Mouse (Mus musculus) gastrocnemius, adult 2 months (tissue): Measurements from ENCODE around the gene Spink8. TPM values are rescaled to one million over a fixed set of nuclear protein-coding genes. Genes with fewer than 3 reads are reported as not detected.

Source experiments
- DNase-seq: peaks from one replicate; pipeline ENCODE4 v3.0.0; 2022
- H3K27ac ChIP-seq: fragments of 200-600 bp; 2 replicates; pipeline ENCODE4 v1.8.1; 2022; ENCODE audit warnings: mild to moderate bottlenecking
- H3K4me3 ChIP-seq: fragments of 200-600 bp; 2 replicates; pipeline ENCODE4 v1.8.1; 2022; ENCODE audit warnings: mild to moderate bottlenecking, moderate library complexity
- CTCF ChIP-seq: fragments of 200-600 bp; IDR thresholded peaks from 2 replicates; pipeline ENCODE4 v1.8.1; 2022; ENCODE audit warnings: antibody characterized with exemption, mild to moderate bottlenecking, moderate library complexity
- intact Hi-C: fragments of 180-260 bp; cut with DNase I; formaldehyde crosslinking; loops from one replicate; pipeline ENCODE4 v1.15.1; 2025
- total RNA-seq, 2 experiments: library from RNA; stranded (reverse); gene quantifications; 2 replicates each; pipeline ENCODE4 v1.2.3; 2021

Spink8 gene
- total RNA-seq, 2 experiments from 2014 or later = not detected

DNA sequence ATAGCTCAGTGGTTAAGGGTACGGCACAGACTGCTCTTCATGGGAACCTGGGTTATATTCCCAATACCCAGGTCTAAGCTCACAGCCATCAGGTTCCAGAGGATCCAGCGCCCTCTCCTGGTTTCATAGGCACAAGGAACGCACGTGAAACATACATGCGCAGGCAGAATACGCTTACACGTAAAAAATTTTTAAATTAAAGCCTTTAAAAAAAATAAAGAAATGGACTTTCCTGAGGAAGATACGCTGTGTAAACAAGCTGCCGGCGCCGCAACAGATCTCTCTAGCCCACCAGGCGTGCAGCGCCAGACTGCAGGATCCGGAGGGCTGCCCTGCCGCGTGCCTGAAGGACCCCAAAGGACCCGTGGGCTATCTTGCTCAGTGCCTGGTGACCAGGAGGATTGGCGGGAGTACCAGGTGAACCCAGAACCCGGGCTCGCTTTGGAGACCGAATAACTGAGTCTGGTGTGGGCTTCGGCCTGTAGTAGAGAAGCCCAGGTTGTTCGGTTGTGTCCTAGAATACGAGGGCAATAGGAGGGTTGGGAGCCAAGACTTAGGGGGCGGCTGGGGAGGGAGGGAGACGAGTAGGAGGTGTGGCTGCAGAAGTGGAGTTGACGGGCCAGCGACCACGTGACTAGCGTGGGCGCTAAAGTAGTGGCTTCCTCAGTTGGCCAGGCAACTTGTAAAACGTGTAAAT, 20.5 kb downstream of the Spink8 start, which contains the start of gene Nme6:
Gene Nme6, plus strand, starts transcription at position 359 of the 697 bp plus-strand sequence.
- peak; percentile 89 for DNase-seq
- peak; percentile 79 for TF ChIP-seq CTCF
- intact Hi-C loops = no loop called here

DNA sequence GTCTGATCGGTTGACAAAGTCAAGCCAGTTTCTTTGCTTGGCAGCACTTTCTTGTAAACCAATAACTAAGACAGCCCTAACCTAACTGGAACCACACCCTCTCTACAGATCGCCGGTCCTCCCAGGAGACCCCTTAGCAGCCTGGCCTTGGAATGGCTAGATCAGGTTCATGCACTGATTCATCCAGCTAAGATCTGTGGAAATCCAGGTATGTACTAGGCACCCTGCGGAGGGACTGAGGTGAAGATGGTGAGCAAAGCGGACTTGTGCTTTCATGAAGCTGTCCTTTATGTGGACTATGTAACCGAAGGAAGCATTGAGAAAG, 21.0 kb downstream of the Spink8 start:
- no peak for TF ChIP-seq CTCF
- intact Hi-C loops = no loop called here
- DNase-seq = no peak
- Histone ChIP-seq H3K27ac (peak overlapping the region; percentile 85), H3K4me3 (peak overlapping the region; percentile 82)

More for the DNA sequence above, 20.5 kb downstream of the Spink8 start, which contains the start of gene Nme6:
- H3K27ac ChIP-seq = peak within 1 kb of the TSS; percentile 85
- peak within 1 kb of the TSS; percentile 82 for H3K4me3 ChIP-seq

DNA sequence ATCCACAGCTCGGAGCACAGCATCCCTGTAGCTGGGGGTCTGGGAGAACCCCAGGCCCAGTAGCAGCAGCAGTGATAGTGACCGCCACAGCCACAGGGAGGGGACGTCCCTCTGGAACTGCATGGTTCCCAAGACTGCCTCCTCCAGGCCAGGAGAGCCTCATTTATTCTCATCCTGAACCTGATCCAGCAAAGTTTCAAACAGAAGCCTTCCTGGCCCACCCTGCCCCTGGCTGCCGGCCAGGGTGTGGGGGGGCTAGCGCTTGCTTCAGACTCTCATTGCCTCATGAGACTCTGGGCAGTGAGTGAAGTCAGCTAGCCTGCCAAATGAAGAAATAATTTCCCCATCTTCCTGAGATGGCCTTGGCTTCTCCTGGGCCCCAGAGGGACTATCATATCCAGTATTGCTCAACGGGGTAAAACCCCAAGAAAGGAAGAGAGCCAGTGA, 37.3 kb downstream of the Spink8 start, which contains the start of gene Camp:
Gene Camp, minus strand, starts transcription at position 306 of the 447 bp plus-strand sequence.
- DNase-seq = peak; percentile 84
- Histone ChIP-seq H3K27ac (no peak within 1 kb of the TSS), H3K4me3 (no peak within 1 kb of the TSS)
- no peak for TF ChIP-seq CTCF
- intact Hi-C loops = no loop called here

DNA sequence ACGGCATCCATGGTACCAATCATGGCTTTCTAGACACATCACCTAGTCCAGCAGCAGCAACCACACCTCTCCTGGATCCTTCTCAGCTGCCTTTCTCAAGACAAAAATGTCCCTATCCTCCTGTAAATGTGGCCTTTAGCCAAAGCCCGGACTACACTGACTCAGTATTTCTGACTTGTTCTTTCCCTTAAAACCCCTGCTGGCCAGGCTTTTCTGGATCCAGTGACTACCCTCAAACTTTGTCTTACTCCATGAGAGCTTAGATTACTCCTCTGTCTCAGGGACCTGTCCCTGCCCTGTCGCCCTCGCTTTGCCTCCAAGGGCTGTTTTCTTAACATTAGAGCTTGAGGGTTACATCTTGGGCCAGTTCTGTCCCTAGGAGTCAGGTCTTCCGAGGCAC, 38.0 kb downstream of the Spink8 start:
- Histone ChIP-seq H3K4me3 (no peak overlapping the region), H3K27ac (no peak overlapping the region)
- intact Hi-C loops = no loop called here
- DNase-seq = no peak
- TF ChIP-seq CTCF = no peak

GRCm38 (mm10) chr9:109854341-109854740, 42.3 kb downstream of the Spink8 start:
- intact Hi-C loops = no loop called here

GRCm38 (mm10) chr9:109855947-109856346, 43.9 kb downstream of the Spink8 start:
- intact Hi-C loops = no loop called here
- no peak for TF ChIP-seq CTCF
- Histone ChIP-seq H3K27ac (no peak overlapping the region), H3K4me3 (no peak overlapping the region)
- no peak for DNase-seq

More at GRCm38 (mm10) chr9:109854341-109854740, 42.3 kb downstream of the Spink8 start:
- TF ChIP-seq CTCF = no peak
- Histone ChIP-seq H3K4me3 (no peak overlapping the region), H3K27ac (no peak overlapping the region)
- no peak for DNase-seq

- peak; percentile 99 for TF ChIP-seq CTCF
- Histone ChIP-seq H3K4me3 (peak overlapping the region; percentile 21; the same call in 1 of the 2 replicates), H3K27ac (no peak overlapping the region)
- intact Hi-C loops = no loop called here
- peak; percentile 80 for DNase-seq
Observed at GRCm38 (mm10) chr9:109862397-109863044, 50.4 kb downstream of the Spink8 start.

- TF ChIP-seq CTCF = no peak
- intact Hi-C loops = no loop called here
Observed at GRCm38 (mm10) chr9:109863085-109863484, 51.0 kb downstream of the Spink8 start.

DNA sequence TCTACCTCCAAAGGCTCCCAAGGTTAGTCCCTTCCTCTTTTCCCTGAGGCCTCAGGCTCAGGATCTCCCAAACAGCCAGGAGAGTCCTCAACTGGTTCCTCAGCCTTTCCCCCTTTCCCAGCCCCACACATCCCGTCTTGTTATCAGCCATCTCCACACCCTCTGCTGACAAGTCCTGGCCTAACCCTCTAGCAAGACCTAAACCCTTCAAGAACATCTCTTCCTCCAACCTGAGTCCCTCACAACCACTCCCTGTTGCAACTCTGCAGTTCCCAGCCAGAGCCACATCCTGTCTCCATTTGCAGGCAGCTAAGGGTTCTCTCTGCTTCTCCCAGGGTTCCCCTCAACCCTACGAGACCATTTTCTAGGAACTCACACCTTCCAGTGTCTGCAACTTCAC, 54.1 kb downstream of the Spink8 start:
- no peak overlapping the region for H3K4me3 ChIP-seq
- no peak for DNase-seq
- TF ChIP-seq CTCF = no peak
- intact Hi-C loops = no loop called here
- H3K27ac ChIP-seq = no peak overlapping the region

More at GRCm38 (mm10) chr9:109863085-109863484, 51.0 kb downstream of the Spink8 start:
- no peak for DNase-seq
- Histone ChIP-seq H3K27ac (no peak overlapping the region), H3K4me3 (no peak overlapping the region)

DNA sequence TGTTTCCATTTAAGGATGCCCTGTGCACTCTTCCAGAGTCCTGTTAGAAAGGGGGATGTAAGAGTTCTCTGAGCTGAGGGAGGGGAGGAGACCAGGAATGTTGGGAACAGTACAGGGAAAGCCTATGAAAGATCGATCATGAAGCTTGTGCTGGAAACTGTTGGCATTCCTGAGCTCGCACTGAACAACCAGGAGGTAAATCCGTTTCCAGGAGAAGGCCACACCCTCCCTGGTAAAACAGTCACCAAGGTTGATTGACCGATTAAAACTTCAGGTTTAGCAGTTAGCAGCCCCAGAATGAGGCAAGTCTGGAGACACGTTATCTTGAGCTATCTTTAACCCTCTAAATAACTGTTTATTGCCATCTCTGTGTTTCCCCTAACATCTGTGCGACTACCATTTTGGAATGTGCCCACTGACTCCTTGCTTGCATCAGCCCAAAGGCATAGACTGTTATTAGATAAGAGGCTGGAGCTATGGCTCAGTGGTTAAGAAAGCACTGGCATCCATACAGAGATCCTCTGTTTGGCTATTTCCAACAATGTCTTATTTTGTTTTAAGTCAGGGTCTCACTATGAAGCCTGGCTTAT, 59.0 kb downstream of the Spink8 start:
- intact Hi-C loops = no loop called here
- no peak for TF ChIP-seq CTCF

DNA sequence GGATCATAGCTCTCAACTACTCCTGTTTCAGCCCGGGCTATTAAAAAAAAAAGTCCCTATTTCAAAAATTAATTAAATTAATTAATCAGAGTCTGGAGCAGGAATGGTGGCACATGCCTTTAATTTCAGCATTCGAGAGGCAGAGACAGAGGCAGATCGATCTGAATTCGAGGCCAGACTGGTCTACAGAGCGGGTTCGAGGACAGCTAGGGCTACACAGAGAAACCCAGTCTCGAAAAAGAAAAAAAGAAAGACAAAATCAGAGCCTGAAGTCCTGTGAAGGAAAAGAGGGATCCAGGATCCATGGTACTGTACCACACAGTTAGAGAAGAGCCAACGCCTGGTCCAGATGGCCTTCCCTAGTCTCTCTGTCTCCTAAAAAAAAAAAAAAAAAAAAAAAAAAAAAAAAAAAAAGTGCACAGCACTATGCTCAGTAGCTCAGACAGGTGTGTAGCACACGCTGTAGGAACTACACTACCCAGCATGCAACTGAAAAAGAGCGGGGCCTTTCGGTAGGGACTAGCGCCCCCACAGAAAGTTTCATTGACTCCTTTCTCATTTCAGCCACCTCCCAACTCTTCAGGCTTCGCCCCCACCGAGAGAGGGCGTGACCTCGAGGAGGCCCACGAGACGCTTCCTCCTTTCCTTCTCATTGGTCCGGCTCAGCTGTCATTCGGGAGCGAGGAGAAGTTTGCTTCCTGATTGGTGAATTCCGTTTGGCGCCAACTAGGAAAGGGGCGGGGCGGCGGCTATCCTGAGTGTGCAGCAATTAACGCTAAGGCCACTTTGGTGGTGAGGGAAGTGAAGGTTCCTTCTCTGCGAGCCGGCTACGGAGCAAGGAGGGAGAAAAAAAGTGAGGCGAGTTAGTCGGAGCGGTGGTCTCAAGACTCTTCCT, 63.0 kb downstream of the Spink8 start, which contains the start of gene Cdc25a:
Gene Cdc25a, plus strand, starts transcription at position 783 of the 895 bp plus-strand sequence.
- TF ChIP-seq CTCF = peak; percentile 63
- Histone ChIP-seq H3K27ac (peak within 1 kb of the TSS; percentile 87), H3K4me3 (peak within 1 kb of the TSS; percentile 86)
- DNase-seq = peak; percentile 98
- intact Hi-C loops = no loop called here

More for the DNA sequence above, 59.0 kb downstream of the Spink8 start:
- H3K27ac ChIP-seq = no peak overlapping the region
- no peak overlapping the region for H3K4me3 ChIP-seq
- DNase-seq = no peak
